Mouse (Mus musculus): ENCODE data around the gene Fgfr2. TPM values are rescaled to one million over a fixed set of nuclear protein-coding genes. Genes with fewer than 3 reads are reported as not detected.

Fgfr2 gene
- total RNA-seq, 2 experiments from 2014 or later = 44.0 to 52.8 TPM

- DNase-seq (ENCODE audit: low spot score in 2 of 2) = peak; percentile 19 to 24
Measured at GRCm38 (mm10) chr7:132046662-132047061, 1076.5 kb downstream of the Fgfr2 start.

GRCm38 (mm10) chr7:132031940-132032531, 1091.1 kb downstream of the Fgfr2 start:
- DNase-seq (ENCODE audit: low spot score in 2 of 2) = peak; percentile 9 to 27

GRCm38 (mm10) chr7:132026671-132027070, 1096.5 kb downstream of the Fgfr2 start:
- DNase-seq (ENCODE audit: low spot score in 2 of 2) = no peak

- DNase-seq (ENCODE audit: low spot score in 2 of 2) = no peak
Measured at GRCm38 (mm10) chr7:132025591-132025990, 1097.6 kb downstream of the Fgfr2 start.

- no peak for DNase-seq (ENCODE audit: low spot score in 2 of 2)
Measured at GRCm38 (mm10) chr7:132015933-132016332, 1107.2 kb downstream of the Fgfr2 start.

GRCm38 (mm10) chr7:132015193-132015592, 1108.0 kb downstream of the Fgfr2 start:
- DNase-seq (ENCODE audit: low spot score in 2 of 2) = no peak

GRCm38 (mm10) chr7:132013970-132014369, 1109.2 kb downstream of the Fgfr2 start:
- no peak for DNase-seq (ENCODE audit: low spot score in 2 of 2)

GRCm38 (mm10) chr7:132012969-132013679, 1110.0 kb downstream of the Fgfr2 start:
- no peak for DNase-seq (ENCODE audit: low spot score in 2 of 2)

GRCm38 (mm10) chr7:132009002-132009401, 1114.1 kb downstream of the Fgfr2 start:
- DNase-seq (ENCODE audit: low spot score in 2 of 2) = no peak

- peak in 1 of 2 experiments; percentile 44 for DNase-seq (ENCODE audit: low spot score in 2 of 2)
Measured at GRCm38 (mm10) chr7:132005996-132006696, 1117.0 kb downstream of the Fgfr2 start.

- DNase-seq (ENCODE audit: low spot score in 2 of 2) = no peak
Measured at GRCm38 (mm10) chr7:131992873-131993272, 1130.3 kb downstream of the Fgfr2 start.

- no peak for DNase-seq (ENCODE audit: low spot score in 2 of 2)
Measured at GRCm38 (mm10) chr7:131992226-131992625, 1130.9 kb downstream of the Fgfr2 start.

- no peak for DNase-seq (ENCODE audit: low spot score in 2 of 2)
Measured at GRCm38 (mm10) chr7:131989056-131989455, 1134.1 kb downstream of the Fgfr2 start.

- no peak for DNase-seq (ENCODE audit: low spot score in 2 of 2)
Measured at GRCm38 (mm10) chr7:131978609-131979008, 1144.5 kb downstream of the Fgfr2 start.

- no peak for DNase-seq (ENCODE audit: low spot score in 2 of 2)
Measured at GRCm38 (mm10) chr7:131975867-131976266, 1147.3 kb downstream of the Fgfr2 start.

GRCm38 (mm10) chr7:131970255-131970654, 1152.9 kb downstream of the Fgfr2 start:
- DNase-seq (ENCODE audit: low spot score in 2 of 2) = peak in 1 of 2 experiments; percentile 41

GRCm38 (mm10) chr7:131966916-131967494, 1156.1 kb downstream of the Fgfr2 start:
- peak; percentile 32 to 57 for DNase-seq (ENCODE audit: low spot score in 2 of 2)

- DNase-seq (ENCODE audit: low spot score in 2 of 2) = peak; percentile 54 to 66
Measured at GRCm38 (mm10) chr7:131966023-131966915, 1156.9 kb downstream of the Fgfr2 start, which contains the start of gene Gpr26. Gene Gpr26, plus strand, starts transcription at chr7:131966460.

- DNase-seq (ENCODE audit: low spot score in 2 of 2) = no peak
Measured at GRCm38 (mm10) chr7:131960551-131960950, 1162.6 kb downstream of the Fgfr2 start.

GRCm38 (mm10) chr7:131958705-131959104, 1164.4 kb downstream of the Fgfr2 start:
- DNase-seq (ENCODE audit: low spot score in 2 of 2) = peak in 1 of 2 experiments; percentile 42

- DNase-seq (ENCODE audit: low spot score in 2 of 2) = no peak
Measured at GRCm38 (mm10) chr7:131953402-131953801, 1169.7 kb downstream of the Fgfr2 start.

Measured in left cerebral cortex, adult 18-20 months (tissue).